Mouse (Mus musculus) C3H10T1/2 (cell line): ENCODE measurements around the gene Ccdc144b. TPM values are rescaled to one million over a fixed set of nuclear protein-coding genes. Genes with fewer than 3 reads are reported as not detected.

Source experiments
- polyA plus RNA-seq, 2 experiments: library from polyadenylated mRNA; unstranded; fragments of >200 nt; fragmentation: generic; extraction: Trizol; gene quantifications; one replicate each; pipeline ENCODE4 v1.2.1; 2012; ENCODE audit warnings: missing spikeins in 2 of 2

The Ccdc144b gene
- not detected for polyA plus RNA-seq

GRCm38 (mm10) chr3:36053447-36053846 lies at the start of gene Ccdc144b:
TSS of gene Ccdc144b (minus strand) at chr3:36053547.

GRCm38 (mm10) chr3:36065843-36066651 lies 12.7 kb upstream of the Ccdc144b start, which contains the start of gene Acad9:
TSS of gene Acad9 (plus strand) at chr3:36065979.

GRCm38 (mm10) chr3:36000275-36001239 lies 52.8 kb downstream of the Ccdc144b start, which contains the start of gene Mccc1:
TSS of gene Mccc1 (minus strand) at chr3:36000678.

Other genes with a start within 250 kb of the Ccdc144b start
- 1 to 10 TPM in 1 of 2 experiments, under 1 TPM in 1; 0.43 to 3.8 TPM for gene Dcun1d1, start 116.1 kb downstream of the Ccdc144b start, polyA plus RNA-seq
- gene Mccc1, start 52.9 kb downstream of the Ccdc144b start, polyA plus RNA-seq = 10 to 100 TPM in 1 of 2 experiments, 1 to 10 TPM in 1; 3.5 to 11.7 TPM
- 10 to 100 TPM in 1 of 2 experiments, 1 to 10 TPM in 1; 3.9 to 20.2 TPM for gene Acad9, start 12.4 kb upstream of the Ccdc144b start, polyA plus RNA-seq
- gene D3Ertd254e, start 97.5 kb upstream of the Ccdc144b start, polyA plus RNA-seq = 1 to 10 TPM in 1 of 2 experiments, under 1 TPM in 1; 0.11 to 1.4 TPM
- gene Qrfpr, start 168.8 kb upstream of the Ccdc144b start, polyA plus RNA-seq = not detected